Mouse (Mus musculus): ENCODE data around the gene Ttyh3. TPM values are rescaled to one million over a fixed set of nuclear protein-coding genes. Genes with fewer than 3 reads are reported as not detected.
"Not testable (repeated sequence)": the region's sequence is repeated elsewhere in the genome, so short reads cannot be mapped to it uniquely, and the experiment has no call there.

The Ttyh3 gene
- total RNA-seq (2014; fragmentation: Nextera tagmentation) (26.7 and 32.2 TPM in 2 replicates), total RNA-seq (2017) (5.6 and 8.6 TPM in 2 replicates)

DNA sequence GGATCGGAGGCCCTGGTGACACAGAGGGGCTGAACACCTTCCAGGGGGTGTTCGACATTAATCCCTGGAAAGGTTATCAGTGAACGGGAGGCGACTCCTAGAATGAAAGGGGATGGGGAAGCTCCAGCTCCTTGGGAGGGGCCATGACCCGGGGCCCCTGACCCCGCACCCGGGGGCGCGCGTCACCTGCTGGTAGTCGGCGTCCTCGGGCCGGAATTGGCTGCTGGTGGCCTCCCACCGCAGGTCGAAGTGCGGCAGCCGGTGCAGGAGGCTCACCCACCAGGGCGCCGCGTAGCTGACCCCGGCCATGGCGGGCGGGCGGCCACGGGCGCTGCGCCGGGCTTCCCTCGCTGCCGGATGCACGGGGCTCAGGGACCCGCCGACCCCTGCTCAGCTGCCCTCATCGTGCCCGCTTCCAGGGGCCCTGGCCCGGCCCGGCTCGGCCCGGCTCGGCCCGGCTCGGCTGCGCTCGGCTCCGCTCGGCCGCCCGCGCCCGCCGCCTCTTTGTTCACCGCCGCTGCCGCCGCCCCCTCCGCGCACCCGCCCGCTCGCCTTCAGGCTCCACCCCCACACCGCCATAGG, at the start of gene Ttyh3:
Ttyh3 (minus strand) TSS at position 513 of the 582 bp plus-strand sequence.
- ATAC-seq (replicated peaks; ENCODE audit: low FRiP score, low TSS enrichment, poor library complexity, severe bottlenecking): no peak

DNA sequence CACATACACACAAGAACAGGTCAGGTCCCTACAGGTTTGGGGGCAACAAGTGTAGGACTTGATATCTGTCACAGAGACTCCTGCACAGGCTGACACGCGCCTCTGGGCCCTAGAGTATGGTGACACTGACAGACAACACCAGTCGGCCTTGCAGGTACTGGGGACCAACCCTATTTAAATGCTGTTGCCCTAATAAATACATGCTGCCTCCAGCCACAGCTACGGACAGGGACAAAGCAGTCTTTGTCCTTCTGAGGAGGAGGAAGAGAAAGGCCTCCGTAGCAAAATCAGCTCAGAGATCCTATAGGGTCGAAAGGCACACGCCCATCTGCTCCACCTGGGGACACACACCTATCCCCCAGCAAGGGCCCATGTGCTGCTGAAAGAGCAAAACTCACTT, 47.2 kb upstream of the Ttyh3 start:
- no peak for ATAC-seq (replicated peaks; ENCODE audit: low FRiP score, low TSS enrichment, poor library complexity, severe bottlenecking)

DNA sequence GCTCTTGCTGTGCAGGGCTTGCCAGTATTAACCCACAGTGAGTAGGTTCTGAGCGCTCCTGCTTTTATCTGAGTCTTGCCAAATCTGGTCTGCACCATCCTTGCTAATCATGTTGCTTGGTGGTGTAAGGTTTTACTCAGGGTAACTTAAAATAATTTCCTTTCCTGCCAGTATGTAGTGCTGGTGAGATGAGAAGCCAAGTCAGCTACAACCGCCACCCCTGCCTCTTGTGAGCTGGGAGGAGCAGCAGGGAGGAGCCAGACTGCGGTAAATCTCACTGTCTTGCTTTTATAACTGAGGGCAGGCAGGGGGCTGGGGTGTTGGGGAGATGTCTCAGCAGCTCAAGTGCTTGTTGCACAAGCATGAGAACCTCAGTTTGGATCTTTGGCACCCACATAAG, 39.6 kb upstream of the Ttyh3 start:
- no peak for ATAC-seq (replicated peaks; ENCODE audit: low FRiP score, low TSS enrichment, poor library complexity, severe bottlenecking)

DNA sequence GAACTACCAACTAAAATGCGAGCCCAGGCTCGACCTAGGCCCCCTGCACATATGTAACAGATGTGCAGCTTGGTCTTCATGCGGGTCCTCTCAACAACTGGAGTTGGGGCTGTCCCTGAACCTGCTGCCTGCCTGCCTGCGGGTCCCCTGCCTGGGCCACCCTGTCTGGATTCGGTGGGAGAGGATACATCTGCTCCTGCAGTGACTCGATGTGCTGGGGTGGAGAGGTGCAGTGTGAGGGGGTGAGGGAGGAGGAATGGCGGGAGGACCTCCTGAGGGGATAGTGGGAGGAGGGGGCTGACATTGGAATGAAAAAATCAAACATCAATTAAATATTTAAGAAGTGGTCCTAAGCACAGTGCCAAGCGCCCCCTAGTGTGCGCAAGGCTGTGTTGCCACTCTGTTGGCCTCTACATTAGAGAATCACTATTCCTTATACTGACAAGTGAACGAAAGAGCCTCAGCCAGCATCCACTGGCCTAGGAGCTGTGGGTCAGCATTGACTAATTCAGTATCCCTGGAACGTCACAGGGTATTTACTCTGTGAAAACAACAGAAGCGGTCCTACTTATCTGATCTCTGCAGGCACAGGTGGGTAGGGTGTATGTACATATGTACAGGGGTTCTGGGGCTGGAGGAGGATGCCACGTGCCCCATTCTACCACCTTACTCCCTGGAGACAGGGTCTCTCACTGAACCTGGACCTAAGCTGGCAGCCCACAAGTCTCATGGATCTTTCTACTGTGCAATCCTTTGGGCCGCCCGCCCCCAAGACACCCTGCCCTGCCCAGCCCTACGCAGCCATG, 35.7 kb upstream of the Ttyh3 start:
- peak; percentile 66 for ATAC-seq (replicated peaks; ENCODE audit: low FRiP score, low TSS enrichment, poor library complexity, severe bottlenecking)

DNA sequence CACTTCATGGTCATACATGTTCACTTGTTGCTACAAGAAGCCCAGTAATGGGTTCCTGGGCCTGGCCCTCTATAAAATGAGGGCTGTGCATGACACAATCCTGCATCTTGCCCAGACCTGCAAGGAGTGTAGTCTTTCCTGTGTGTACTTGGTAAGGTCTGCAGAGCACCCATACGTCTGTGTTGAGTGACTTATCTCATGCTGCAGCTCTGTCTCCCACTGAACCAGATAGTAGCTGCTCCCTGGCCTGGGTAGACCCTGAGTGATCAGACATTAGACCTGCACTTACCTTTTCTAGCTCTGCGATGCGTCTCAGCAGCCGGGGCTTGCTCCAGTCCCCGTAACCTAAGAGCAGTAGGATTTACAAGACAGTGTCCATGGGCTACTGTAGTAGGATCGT, 33.3 kb upstream of the Ttyh3 start:
- peak; percentile 60 for ATAC-seq (replicated peaks; ENCODE audit: low FRiP score, low TSS enrichment, poor library complexity, severe bottlenecking)

DNA sequence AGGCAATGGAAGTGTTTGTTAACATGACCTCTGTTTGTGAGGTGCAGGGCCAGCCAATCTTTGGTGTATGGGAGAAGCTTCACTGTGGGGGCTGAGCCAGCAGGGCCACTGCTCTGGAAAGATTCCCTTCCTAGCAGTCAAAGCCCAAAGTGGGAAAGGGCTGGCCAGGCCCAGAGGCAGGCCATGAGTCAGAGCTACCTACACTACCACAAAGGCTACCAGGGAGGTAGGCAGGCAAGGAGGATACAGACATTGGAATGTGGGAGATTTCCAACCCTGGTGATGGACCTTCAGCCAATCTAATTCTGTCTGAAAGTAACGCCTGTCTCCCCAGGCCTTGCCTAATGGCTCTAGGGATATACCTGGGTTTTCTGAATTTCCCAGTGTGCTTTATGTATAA, 32.1 kb upstream of the Ttyh3 start:
- no peak for ATAC-seq (replicated peaks; ENCODE audit: low FRiP score, low TSS enrichment, poor library complexity, severe bottlenecking)

DNA sequence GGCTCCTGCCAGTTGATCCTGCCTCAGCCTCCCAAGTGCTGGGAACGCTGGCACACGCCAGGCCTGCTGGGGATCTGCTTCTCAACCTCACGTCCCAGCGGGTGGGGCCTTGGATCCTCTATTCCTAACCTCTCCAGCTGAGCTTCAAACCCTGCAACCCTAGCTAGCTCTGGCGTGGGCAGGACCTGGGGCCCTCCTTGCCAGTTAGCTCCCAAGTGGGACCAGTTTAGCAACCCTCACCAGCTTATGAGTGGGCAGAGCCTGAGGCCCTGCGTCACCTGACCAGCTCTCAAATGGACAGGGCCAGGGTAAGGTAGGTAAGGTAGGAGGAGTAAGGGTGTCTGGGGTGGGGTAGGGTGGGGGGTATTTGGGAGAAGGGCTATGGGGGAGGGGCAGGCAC, 31.2 kb upstream of the Ttyh3 start:
- ATAC-seq (replicated peaks; ENCODE audit: low FRiP score, low TSS enrichment, poor library complexity, severe bottlenecking): no peak

DNA sequence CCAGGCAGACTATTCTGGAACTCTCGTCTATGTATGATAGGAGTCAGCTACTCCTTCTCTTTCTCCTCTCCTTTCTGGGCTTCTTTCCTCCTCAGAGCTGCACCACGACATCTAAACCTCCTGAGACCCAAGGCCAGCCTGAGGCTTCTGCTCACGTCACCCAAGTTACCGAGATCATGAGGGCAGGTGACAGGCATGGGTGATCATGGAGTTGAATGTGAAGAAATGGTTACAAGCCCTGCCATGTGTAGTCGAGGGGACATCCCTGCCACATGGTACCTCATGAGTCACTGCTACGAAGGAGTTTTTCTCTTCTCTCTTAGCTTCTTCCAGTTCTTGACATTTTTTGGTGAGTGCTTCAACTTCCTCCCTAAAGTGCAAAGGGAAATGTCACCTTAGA, 28.3 kb upstream of the Ttyh3 start:
- no peak for ATAC-seq (replicated peaks; ENCODE audit: low FRiP score, low TSS enrichment, poor library complexity, severe bottlenecking)

DNA sequence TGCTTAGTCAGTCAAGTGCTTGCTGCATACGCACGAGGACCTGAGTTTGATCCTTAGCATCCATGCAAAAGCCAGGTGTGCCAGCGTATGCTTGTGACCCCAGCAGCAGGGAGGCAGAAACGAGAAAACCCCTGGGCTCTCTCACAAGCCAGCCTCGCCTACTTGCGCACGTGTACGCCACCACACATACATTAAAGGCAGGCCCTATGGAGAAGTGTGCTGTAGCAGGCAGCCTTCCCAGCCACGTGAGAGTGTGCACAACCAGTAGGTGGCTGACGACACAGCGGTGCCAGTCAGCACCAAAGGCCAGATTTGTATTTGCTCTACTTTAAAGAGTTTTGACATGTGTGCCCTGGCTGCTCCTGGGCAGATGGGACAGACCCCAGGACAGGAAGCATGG, 26.8 kb upstream of the Ttyh3 start:
- no peak for ATAC-seq (replicated peaks; ENCODE audit: low FRiP score, low TSS enrichment, poor library complexity, severe bottlenecking)

DNA sequence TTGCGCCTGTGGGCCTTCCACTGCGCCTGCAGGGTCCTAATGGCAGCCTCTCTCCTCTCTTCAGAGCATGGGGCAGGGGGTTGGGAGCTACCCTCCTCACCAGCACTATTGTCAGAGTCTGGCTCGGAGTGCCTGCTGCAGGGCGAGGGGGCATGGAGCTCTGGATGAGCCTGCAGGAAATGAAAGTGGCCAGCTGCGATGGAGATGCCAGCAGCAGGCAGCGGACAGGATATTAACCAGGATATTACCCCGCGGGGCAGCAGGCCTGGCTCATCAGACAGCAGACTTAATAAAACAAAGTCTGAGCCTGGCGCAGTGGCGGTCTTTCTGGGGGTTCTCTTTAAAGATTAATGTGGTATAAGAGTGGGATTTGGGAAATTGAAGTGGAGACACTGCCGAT, 26.2 kb upstream of the Ttyh3 start:
- ATAC-seq (replicated peaks; ENCODE audit: low FRiP score, low TSS enrichment, poor library complexity, severe bottlenecking): no peak

DNA sequence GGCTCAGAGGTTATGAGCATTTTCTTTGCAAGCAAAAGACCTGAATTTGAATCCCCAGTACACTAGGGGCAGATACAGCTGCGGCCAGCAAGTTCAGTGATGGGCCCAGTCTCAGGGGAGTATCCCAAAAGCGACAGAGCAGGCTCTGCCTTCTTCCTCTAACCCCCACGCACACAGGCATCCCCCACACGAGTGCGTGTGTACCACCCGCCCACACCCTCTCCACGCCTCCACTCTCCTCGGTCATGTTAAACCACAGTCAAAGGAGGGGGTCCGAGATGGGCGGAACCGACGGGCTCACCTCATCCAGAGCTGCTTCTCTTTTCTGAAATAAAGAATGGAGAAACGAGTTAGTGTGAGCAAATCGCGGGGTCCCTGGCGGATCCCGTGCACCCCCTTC, 25.2 kb upstream of the Ttyh3 start:
- no peak for ATAC-seq (replicated peaks; ENCODE audit: low FRiP score, low TSS enrichment, poor library complexity, severe bottlenecking)

DNA sequence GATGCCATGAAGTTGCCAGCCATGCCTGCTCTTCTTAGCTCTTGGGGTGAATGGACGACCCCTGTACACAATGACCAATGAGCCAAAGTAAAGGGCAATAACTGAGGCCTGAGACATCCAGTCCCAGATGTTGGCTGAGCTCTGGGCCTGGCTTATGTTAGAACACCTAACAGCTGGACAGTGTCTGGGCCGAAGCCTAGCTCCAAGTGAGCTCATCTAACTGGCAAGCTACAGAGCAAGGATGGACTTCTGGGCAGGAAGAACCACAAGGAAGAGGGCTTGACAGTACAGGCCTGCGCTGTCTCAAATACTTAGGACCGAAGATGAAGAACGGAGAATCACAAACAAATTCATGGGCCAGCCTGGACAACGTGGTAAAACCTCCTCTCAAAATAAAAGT, 23.8 kb upstream of the Ttyh3 start:
- not testable (repeated sequence) for ATAC-seq (replicated peaks; ENCODE audit: low FRiP score, low TSS enrichment, poor library complexity, severe bottlenecking)

DNA sequence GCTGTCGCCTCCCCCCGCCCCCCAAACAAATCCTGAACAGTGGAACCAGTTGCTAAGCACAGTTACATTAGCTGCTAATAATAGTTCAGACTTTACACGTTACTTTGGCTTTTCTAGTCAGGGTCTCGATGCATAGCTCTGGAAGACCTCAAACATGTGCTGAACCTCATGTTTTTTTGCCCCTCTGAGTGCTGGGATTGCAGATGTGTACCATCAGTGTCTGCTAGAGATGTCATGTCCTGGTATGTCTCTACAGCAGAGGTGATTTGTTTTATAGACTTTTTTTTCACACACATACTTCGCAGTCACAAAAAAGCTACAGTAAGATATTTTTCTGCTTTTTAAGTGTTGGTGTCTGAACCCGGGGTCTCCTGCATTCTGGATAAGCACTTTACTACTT, 23.3 kb upstream of the Ttyh3 start:
- ATAC-seq (replicated peaks; ENCODE audit: low FRiP score, low TSS enrichment, poor library complexity, severe bottlenecking): no peak

DNA sequence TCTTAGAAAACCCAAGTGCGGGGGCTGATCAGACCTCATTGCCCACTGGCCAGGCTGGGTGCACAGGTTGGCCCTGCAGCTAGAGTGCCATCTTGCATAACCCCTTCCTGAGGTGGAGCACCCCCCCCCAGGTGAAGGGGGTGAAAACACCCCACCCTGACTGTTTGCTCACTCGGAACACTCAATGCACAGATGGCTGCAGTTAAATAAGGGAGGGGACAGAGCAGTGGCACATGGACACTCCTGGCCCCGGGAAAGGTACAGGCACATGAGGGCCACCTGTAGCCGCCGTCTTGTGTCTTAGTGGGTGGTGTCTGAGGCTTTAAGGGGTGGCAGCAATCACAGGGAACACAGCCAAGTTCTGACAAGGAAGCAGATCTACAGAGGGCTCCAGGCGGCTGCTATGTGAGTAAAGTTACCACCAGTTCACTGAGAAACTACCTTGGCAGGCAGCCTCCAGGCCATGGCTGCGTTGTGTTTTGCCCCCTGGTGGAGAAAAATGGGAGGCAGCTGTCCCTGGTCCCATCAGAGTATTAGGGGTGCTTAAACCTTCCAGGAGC, 14.9 kb upstream of the Ttyh3 start:
- ATAC-seq (replicated peaks; ENCODE audit: low FRiP score, low TSS enrichment, poor library complexity, severe bottlenecking): peak; percentile 83

DNA sequence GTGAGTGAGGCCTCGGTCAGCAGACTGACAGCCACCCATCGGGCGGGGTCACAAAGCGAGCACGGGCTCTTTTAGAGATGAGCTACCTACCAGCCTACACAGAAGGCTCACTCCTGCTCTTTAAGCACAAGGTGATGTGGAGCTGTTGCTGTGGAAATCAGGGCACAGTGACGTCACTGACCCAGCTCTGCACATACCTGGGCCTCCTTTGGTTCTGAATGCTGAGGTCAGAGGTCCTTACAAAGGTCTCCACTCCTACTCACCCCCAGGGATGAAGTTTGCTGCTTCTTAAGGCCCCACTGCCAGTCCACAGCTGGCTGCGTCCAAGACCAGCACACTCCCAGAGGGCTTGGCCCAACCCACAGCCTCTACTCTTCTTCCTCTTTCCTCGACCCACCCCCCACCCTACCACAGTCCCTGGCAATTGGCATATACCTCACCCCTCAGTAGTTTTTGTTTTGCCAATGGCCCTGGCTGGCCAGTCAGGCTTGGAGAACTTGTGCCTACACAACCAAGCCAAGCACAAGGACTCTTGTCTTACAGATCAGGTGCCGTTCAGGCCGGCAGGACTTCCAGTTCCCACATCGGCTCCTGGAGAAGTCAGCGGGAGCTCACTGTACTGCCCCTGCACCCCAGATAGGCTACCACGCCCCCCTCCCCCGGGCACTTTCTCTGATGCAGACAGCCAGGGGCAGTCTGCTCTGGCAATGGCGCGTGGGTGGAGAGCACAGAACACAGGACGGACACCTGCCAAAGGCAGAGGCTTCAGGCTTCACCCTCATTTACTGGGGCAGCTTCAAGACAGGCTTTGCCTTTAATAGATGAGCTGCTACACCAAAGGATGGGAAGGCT, 14.1 kb upstream of the Ttyh3 start:
- ATAC-seq (replicated peaks; ENCODE audit: low FRiP score, low TSS enrichment, poor library complexity, severe bottlenecking): no peak

DNA sequence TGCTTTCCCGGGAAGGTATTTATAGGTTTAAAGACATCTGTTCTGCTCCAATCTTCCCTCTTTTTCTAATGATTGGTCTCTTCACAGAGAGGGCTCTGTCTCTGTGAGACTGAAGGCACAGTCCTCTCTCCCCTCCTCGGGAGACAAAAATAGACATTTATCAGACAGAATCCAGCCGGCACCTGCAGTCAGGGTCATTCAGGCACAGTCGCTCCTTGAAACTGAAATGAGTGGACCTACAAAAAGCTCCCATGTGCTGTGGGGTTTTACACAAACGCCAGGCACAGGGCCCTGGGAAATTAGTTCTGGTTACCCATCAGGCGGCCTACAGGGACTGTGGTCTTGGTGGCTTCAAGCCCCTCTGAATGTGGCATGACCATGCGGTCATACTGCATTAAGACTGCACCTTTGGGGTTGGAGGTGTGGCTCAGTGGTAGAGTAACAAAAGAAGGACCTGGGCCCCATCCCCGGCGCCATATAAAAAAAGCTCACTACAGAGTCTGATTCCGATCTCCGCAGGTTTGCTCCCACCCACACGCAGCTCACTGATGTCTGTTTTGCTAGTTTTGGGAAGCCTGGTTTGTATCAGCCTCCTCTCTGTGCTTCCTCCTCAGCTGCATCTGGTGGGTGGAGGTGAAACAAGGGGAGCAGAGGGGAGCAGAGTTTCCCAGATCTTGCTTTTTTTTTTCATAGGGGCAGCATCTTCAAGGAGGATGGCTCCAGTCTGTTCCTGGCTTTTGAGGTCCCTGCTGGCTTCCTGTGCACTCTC, 13.2 kb upstream of the Ttyh3 start:
- no peak for ATAC-seq (replicated peaks; ENCODE audit: low FRiP score, low TSS enrichment, poor library complexity, severe bottlenecking)

DNA sequence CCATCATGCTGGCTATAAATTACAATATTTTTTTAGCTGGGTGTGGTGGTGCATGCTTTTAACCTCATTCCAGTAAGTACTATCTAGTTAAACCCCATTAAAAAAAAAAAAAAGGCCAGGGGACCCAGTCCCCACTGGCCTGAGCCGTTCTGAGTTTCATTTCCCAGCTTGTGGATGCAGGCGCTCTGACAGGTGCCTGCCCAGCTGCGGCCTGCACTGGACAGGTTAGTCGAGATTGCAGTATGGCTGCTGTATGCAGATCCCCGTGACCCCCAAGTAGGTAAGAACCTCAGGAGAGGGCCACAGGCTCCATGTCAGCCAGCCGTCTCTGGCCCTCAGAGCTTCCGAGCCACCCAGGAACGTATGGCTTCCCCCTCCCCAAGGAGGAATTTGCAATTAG, 12.6 kb upstream of the Ttyh3 start:
- ATAC-seq (replicated peaks; ENCODE audit: low FRiP score, low TSS enrichment, poor library complexity, severe bottlenecking): 0 out of 2 replicates have a peak, but pooled peaks have one; percentile 1

DNA sequence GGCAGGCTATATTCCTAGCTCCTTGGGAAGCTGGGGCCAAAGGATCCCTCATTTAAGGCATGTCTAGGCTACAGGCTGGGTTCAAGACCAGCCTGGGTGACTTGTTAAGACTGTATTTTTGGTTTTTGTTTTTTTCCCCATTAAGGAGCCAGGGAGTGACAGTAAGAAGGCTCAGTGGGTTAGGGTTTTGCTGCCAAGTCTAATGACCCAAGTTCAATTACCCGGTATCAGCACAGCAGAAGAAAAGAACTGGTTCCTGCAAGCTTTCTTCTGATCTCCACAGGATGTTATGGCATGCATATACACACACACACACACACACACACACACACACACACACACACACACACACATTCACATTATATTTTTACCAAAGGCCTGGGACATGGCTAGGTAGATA, 11.6 kb upstream of the Ttyh3 start:
- no peak for ATAC-seq (replicated peaks; ENCODE audit: low FRiP score, low TSS enrichment, poor library complexity, severe bottlenecking)

DNA sequence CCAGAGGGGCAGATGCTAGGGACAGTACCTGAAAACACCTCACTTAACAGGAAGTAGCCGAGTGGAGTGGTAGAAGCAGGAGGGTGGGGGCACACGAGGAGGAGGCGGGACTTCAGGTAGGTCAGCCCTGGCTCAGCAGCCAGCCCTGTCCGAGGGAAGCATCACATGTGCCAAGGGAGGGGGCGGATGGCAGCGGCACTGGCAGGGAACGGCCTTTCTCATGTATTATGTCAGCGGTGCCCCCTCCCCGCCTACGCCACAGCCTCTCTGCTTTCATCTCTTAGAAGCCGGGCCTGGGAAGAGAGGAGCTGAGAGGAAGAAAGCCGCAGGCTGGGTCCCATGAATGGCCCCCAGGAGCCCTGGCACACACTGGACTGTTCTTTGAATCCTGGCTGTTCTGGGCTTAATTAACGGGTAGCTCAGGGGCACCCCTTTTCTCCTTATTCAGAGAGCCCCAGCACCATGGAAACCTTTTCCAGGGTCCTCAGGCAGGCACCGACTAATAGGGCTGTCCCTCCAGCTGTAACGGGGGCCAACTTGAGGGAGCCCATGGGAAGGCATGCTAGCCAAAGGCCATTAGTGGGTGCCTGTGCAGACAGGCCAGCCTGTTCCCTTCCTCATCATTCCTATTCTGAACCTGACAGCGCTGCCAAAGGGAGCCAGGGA, 10.9 kb upstream of the Ttyh3 start:
- ATAC-seq (replicated peaks; ENCODE audit: low FRiP score, low TSS enrichment, poor library complexity, severe bottlenecking): no peak
